16 mouse cellular contexts compared by ENCODE assay signal in the genomic region with DNA sequence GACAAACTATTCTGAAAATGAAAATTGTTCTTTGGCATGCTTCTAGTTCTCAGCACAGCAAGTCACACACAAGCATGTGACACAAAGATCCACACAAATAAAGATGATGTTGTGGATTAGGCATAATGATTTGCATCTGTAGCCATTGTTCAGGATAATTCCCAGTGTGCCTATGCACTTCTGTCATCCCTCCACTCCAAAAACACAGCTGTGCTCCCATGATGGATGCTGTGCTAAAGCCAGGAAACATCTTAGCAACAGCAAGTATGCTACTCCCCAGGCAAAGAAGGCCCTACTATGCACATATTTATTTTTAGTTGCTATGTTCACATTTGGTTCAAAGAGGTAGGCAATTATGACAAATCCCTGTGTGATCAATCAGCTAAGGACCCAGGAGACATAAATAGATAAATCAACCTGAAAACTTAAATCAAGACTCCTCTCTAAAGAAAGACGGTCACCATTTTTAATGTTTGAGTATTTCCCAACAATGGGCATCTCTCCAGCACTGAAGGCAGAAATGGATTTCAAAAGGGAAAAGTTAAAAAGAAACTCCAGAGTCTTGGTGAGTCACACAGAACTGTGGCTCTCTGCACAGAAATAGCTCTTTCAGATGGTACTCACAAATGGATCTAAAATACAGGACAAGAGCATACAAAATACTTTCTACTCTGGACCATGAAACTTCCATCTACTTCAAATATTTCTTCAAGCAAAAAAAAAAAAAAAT.
DNase-seq lines count a peak whose midpoint lies in the region; ATAC-seq and TF ChIP-seq lines count a peak whose summit lies in the region.
"Had no signal": no experiment of that assay in that cellular context is flagged by ENCODE, and none has a peak within 500 bp of the region (broad histone marks: within the 10 kb centered on the region; RNA-seq: fewer than 3 reads in every experiment).

No protein-coding gene starts in this region.

- H3K9ac ChIP-seq in stomach, embryonic 15.5 days: no peak overlapping the region
- no peak overlapping the region for H3K9ac ChIP-seq in stomach, postnatal 0 days (ENCODE audit: low read length)
- no peak overlapping the region for H3K9ac ChIP-seq in liver, embryonic 11.5 days (ENCODE audit: low read depth, low read length)
- H3K9ac ChIP-seq: embryonic facial prominence, embryonic 12.5 days; heart, embryonic 13.5 days; hindbrain, embryonic 14.5 days; liver, embryonic 14.5 days; midbrain, embryonic 12.5 days; neural tube, embryonic 12.5 days had no signal

- no peaks in the 10 kb centered on the region for H3K36me3 ChIP-seq in stomach, embryonic 15.5 days
- H3K36me3 ChIP-seq in stomach, postnatal 0 days (ENCODE audit: control insufficient read depth, insufficient read depth, low read length): no peaks in the 10 kb centered on the region
- H3K36me3 ChIP-seq in liver, embryonic 11.5 days (ENCODE audit: control insufficient read depth, insufficient read depth, low read length): no peaks in the 10 kb centered on the region
- H3K36me3 ChIP-seq: embryonic facial prominence, embryonic 12.5 days; heart, embryonic 13.5 days; midbrain, embryonic 12.5 days; neural tube, embryonic 12.5 days had no signal

- 40% methylated on average over 1 of the region's 1 CpGs for WGBS in stomach, embryonic 15.5 days
- WGBS in stomach, postnatal 0 days: 33% methylated on average over 1 of the region's 1 CpGs
- 86% methylated on average over 1 of the region's 1 CpGs for WGBS in liver, embryonic 11.5 days

- no peak for ATAC-seq in stomach, embryonic 15.5 days (ENCODE audit: insufficient read depth, low FRiP score, low read depth)
- no peak; the same call in 1 of the 2 replicates for ATAC-seq in stomach, postnatal 0 days (ENCODE audit: low FRiP score, low TSS enrichment)
- ATAC-seq in liver, embryonic 11.5 days (replicated peaks; ENCODE audit: low FRiP score): no peak

- peak overlapping the region; percentile 40; the same call in 1 of the 2 replicates for H3K27ac ChIP-seq in stomach, embryonic 15.5 days
- no peak overlapping the region for H3K27ac ChIP-seq in stomach, postnatal 0 days (replicated peaks)
- no peak overlapping the region for H3K27ac ChIP-seq in liver, embryonic 11.5 days (ENCODE audit: low read depth, low read length)
- H3K27ac ChIP-seq: embryonic facial prominence, embryonic 12.5 days; heart, embryonic 13.5 days; liver, embryonic 14.5 days; midbrain, embryonic 12.5 days; neural tube, embryonic 12.5 days had no signal

- H3K4me3 ChIP-seq in stomach, embryonic 15.5 days (replicated peaks): no peak overlapping the region
- H3K4me3 ChIP-seq in stomach, postnatal 0 days (ENCODE audit: low read depth, low read length): no peak overlapping the region
- no peak overlapping the region for H3K4me3 ChIP-seq in liver, embryonic 11.5 days (ENCODE audit: low read depth, low read length)
- H3K4me3 ChIP-seq: embryonic facial prominence, embryonic 12.5 days; heart, embryonic 13.5 days; midbrain, embryonic 12.5 days; neural tube, embryonic 12.5 days had no signal

- H3K9me3 ChIP-seq in stomach, embryonic 15.5 days: no peaks in the 10 kb centered on the region
- no peaks in the 10 kb centered on the region for H3K9me3 ChIP-seq in stomach, postnatal 0 days (ENCODE audit: control insufficient read depth, low read length)
- H3K9me3 ChIP-seq in liver, embryonic 11.5 days (ENCODE audit: control insufficient read depth, low read length): no peaks in the 10 kb centered on the region
- H3K9me3 ChIP-seq: embryonic facial prominence, embryonic 12.5 days; heart, embryonic 13.5 days; midbrain, embryonic 12.5 days; neural tube, embryonic 12.5 days had no signal

- H3K27me3 ChIP-seq in stomach, embryonic 15.5 days (replicated peaks): no peaks in the 10 kb centered on the region
- no peaks in the 10 kb centered on the region for H3K27me3 ChIP-seq in stomach, postnatal 0 days (ENCODE audit: control insufficient read depth, insufficient read depth, low read length)
- H3K27me3 ChIP-seq in liver, embryonic 11.5 days (replicated peaks; ENCODE audit: control insufficient read depth, insufficient read depth, low read length): peaks cover 6% of the 10 kb centered on the region
- H3K27me3 ChIP-seq: neural tube, embryonic 12.5 days had no signal

- TF ChIP-seq EP300 in stomach, postnatal 0 days (optimal IDR thresholded peaks at IDR 0.05): no peak

- H3K4me1 ChIP-seq in stomach, embryonic 15.5 days: no peaks in the 10 kb centered on the region
- no peaks in the 10 kb centered on the region for H3K4me1 ChIP-seq in stomach, postnatal 0 days (replicated peaks; ENCODE audit: control insufficient read depth, insufficient read depth)
- no peaks in the 10 kb centered on the region for H3K4me1 ChIP-seq in liver, embryonic 11.5 days (replicated peaks; ENCODE audit: control insufficient read depth, insufficient read depth, low read length)
- H3K4me1 ChIP-seq: embryonic facial prominence, embryonic 12.5 days; midbrain, embryonic 12.5 days; neural tube, embryonic 12.5 days had no signal

- peak; percentile 31 for DNase-seq in adrenal gland, postnatal 14 days
- no peak for DNase-seq in adrenal gland, adult 18-20 months (ENCODE audit: low spot score in 2 of 2)
- peak; percentile 2 to 6 for DNase-seq in heart, postnatal 10 days
- no peak for DNase-seq in heart, postnatal 4 days
- no peak for DNase-seq in stomach, postnatal 0 days (ENCODE audit: low spot score)
- no peak for DNase-seq in B cell, adult 2 months
- DNase-seq in liver, embryonic 11.5 days (ENCODE audit: low spot score): no peak
- DNase-seq: kidney, adult 2 months; thymus, adult 18-20 months had no signal

- intact Hi-C loops in heart, postnatal 10 days (cut with DNase I): no loop called here

- no peak for TF ChIP-seq CTCF in stomach, postnatal 0 days (IDR thresholded peaks at IDR 0.05; ENCODE audit: low read depth)

- no peak overlapping the region for H3K4me2 ChIP-seq in stomach, embryonic 15.5 days
- H3K4me2 ChIP-seq in stomach, postnatal 0 days (replicated peaks; ENCODE audit: low read depth): no peak overlapping the region
- no peak overlapping the region for H3K4me2 ChIP-seq in liver, embryonic 11.5 days
- H3K4me2 ChIP-seq: embryonic facial prominence, embryonic 12.5 days; heart, embryonic 13.5 days; hindbrain, embryonic 14.5 days; midbrain, embryonic 12.5 days; neural tube, embryonic 12.5 days had no signal

Comparison
In these comparisons a context has a peak if more than half of its experiments do, and no peak if none do; other contexts are left out.
1. DNase-seq: peak in adrenal gland, postnatal 14 days (single experiment) and heart, postnatal 10 days (2 of 2); none in adrenal gland, adult 18-20 months (0 of 2), heart, postnatal 4 days (single experiment), stomach, postnatal 0 days (single experiment), B cell, adult 2 months (0 of 2) and liver, embryonic 11.5 days (single experiment).